Mouse (Mus musculus): ENCODE data around the gene Armh3. TPM values are rescaled to one million over a fixed set of nuclear protein-coding genes. Genes with fewer than 3 reads are reported as not detected.

Gene Armh3
- total and polyA plus RNA-seq, 3 experiments = 13.9 to 14.6 (median 14.2) TPM

- Histone ChIP-seq H3K27me3 (ENCODE audit: control insufficient read depth, insufficient read depth, low read length) (no peaks in the 10 kb centered on the region), H3K4me1 (ENCODE audit: control insufficient read depth, insufficient read depth, low read length) (peaks cover 1% of the 10 kb centered on the region; the same call in 1 of the 2 replicates), H3K27ac (no peak overlapping the region), H3K4me3 (no peak overlapping the region), H3K9ac (ENCODE audit: low read depth, low read length) (no peak overlapping the region), H3K36me3 (ENCODE audit: control insufficient read depth, insufficient read depth, low read length) (no peaks in the 10 kb centered on the region), H3K79me2 (replicated peaks; ENCODE audit: control insufficient read depth, insufficient read depth, low read length) (no peaks in the 10 kb centered on the region)
- TF ChIP-seq CTCF (IDR thresholded peaks at IDR 0.05) (no peak; the same call in 1 of the 2 replicates), POLR2A (IDR thresholded peaks at IDR 0.05; ENCODE audit: insufficient read depth, low read depth, low read length) (no peak), EP300 (IDR thresholded peaks at IDR 0.05; ENCODE audit: insufficient read depth, low read depth, low read length) (peak; percentile 83)
- WGBS = 16% methylated on average over 12 of the region's 12 CpGs
- peak; percentile 88 to 90 for DNase-seq
- intact Hi-C loops (cut with DNase I) = loop anchor here (2.0 kb wide), 2 partner anchors 62 to 202 kb away; no protein-coding TSS in a partner anchor
Measured at GRCm38 (mm10) chr19:46014572-46015178, 16.4 kb upstream of the Armh3 start.

GRCm38 (mm10) chr19:46005680-46006079 is 7.4 kb upstream of the Armh3 start:
- Histone ChIP-seq H3K9ac (ENCODE audit: low read depth, low read length) (no peak overlapping the region), H3K4me1 (ENCODE audit: control insufficient read depth, insufficient read depth, low read length) (peaks cover 6% of the 10 kb centered on the region), H3K36me3 (ENCODE audit: control insufficient read depth, insufficient read depth, low read length) (no peaks in the 10 kb centered on the region), H3K27me3 (ENCODE audit: control insufficient read depth, insufficient read depth, low read length) (no peaks in the 10 kb centered on the region), H3K4me3 (no peak overlapping the region), H3K79me2 (replicated peaks; ENCODE audit: control insufficient read depth, insufficient read depth, low read length) (no peaks in the 10 kb centered on the region), H3K27ac (no peak overlapping the region)
- no peak for DNase-seq
- WGBS = 84% methylated on average over 7 of the region's 7 CpGs
- intact Hi-C loops (cut with DNase I) = no loop called here
- TF ChIP-seq CTCF (IDR thresholded peaks at IDR 0.05) (no peak), POLR2A (IDR thresholded peaks at IDR 0.05; ENCODE audit: insufficient read depth, low read depth, low read length) (no peak), EP300 (IDR thresholded peaks at IDR 0.05; ENCODE audit: insufficient read depth, low read depth, low read length) (no peak)

- Histone ChIP-seq H3K27me3 (ENCODE audit: control insufficient read depth, insufficient read depth, low read length) (no peaks in the 10 kb centered on the region), H3K27ac (no peak overlapping the region), H3K36me3 (ENCODE audit: control insufficient read depth, insufficient read depth, low read length) (no peaks in the 10 kb centered on the region), H3K9ac (ENCODE audit: low read depth, low read length) (no peak overlapping the region), H3K79me2 (replicated peaks; ENCODE audit: control insufficient read depth, insufficient read depth, low read length) (no peaks in the 10 kb centered on the region), H3K4me1 (ENCODE audit: control insufficient read depth, insufficient read depth, low read length) (peaks cover 6% of the 10 kb centered on the region), H3K4me3 (no peak overlapping the region)
- WGBS = 90% methylated on average over 17 of the region's 17 CpGs
- no peak for TF ChIP-seq POLR2A (IDR thresholded peaks at IDR 0.05; ENCODE audit: insufficient read depth, low read depth, low read length)
- TF ChIP-seq CTCF (IDR thresholded peaks at IDR 0.05) = no peak
- no peak for TF ChIP-seq EP300 (IDR thresholded peaks at IDR 0.05; ENCODE audit: insufficient read depth, low read depth, low read length)
- DNase-seq = no peak
- intact Hi-C loops (cut with DNase I) = loop anchor here (5.0 kb wide), 1 partner anchor 37 kb away; the partner anchor contains the start of gene Pprc1
Measured at GRCm38 (mm10) chr19:46004814-46005466, 6.7 kb upstream of the Armh3 start.

- Histone ChIP-seq H3K27ac (peak within 1 kb of the TSS; percentile 86), H3K4me3 (peak within 1 kb of the TSS; percentile 95), H3K9ac (ENCODE audit: low read depth, low read length) (peak within 1 kb of the TSS; percentile 93), H3K27me3 (ENCODE audit: control insufficient read depth, insufficient read depth, low read length) (no peaks in the 10 kb centered on the region), H3K36me3 (ENCODE audit: control insufficient read depth, insufficient read depth, low read length) (no peaks in the 10 kb centered on the region), H3K79me2 (replicated peaks; ENCODE audit: control insufficient read depth, insufficient read depth, low read length) (no peaks in the 10 kb centered on the region), H3K4me1 (ENCODE audit: control insufficient read depth, insufficient read depth, low read length) (peaks cover 6% of the 10 kb centered on the region)
- WGBS = under 1% methylated on average over 70 of the region's 70 CpGs
- TF ChIP-seq POLR2A (IDR thresholded peaks at IDR 0.05; ENCODE audit: insufficient read depth, low read depth, low read length) (peak; percentile 88), EP300 (IDR thresholded peaks at IDR 0.05; ENCODE audit: insufficient read depth, low read depth, low read length) (peak; percentile 77), CTCF (IDR thresholded peaks at IDR 0.05) (no peak; the same call in 1 of the 2 replicates)
- intact Hi-C loops (cut with DNase I) = loop anchor here (5.0 kb wide), 1 partner anchor 39 kb away; the partner anchor contains the start of gene Pprc1
- DNase-seq = peak; percentile 94 to 95
Measured at GRCm38 (mm10) chr19:46003371-46004226, 5.3 kb upstream of the Armh3 start, which contains the start of gene Hps6. TSS of gene Hps6 (plus strand) at chr19:46003508.

GRCm38 (mm10) chr19:46002279-46002678 is 4.0 kb upstream of the Armh3 start:
- Histone ChIP-seq H3K79me2 (replicated peaks; ENCODE audit: control insufficient read depth, insufficient read depth, low read length) (no peaks in the 10 kb centered on the region), H3K36me3 (ENCODE audit: control insufficient read depth, insufficient read depth, low read length) (no peaks in the 10 kb centered on the region), H3K27ac (no peak overlapping the region), H3K27me3 (ENCODE audit: control insufficient read depth, insufficient read depth, low read length) (no peaks in the 10 kb centered on the region), H3K9ac (ENCODE audit: low read depth, low read length) (no peak overlapping the region), H3K4me3 (no peak overlapping the region), H3K4me1 (ENCODE audit: control insufficient read depth, insufficient read depth, low read length) (peaks cover 8% of the 10 kb centered on the region)
- no peak for TF ChIP-seq EP300 (IDR thresholded peaks at IDR 0.05; ENCODE audit: insufficient read depth, low read depth, low read length)
- no peak for TF ChIP-seq POLR2A (IDR thresholded peaks at IDR 0.05; ENCODE audit: insufficient read depth, low read depth, low read length)
- no peak for TF ChIP-seq CTCF (IDR thresholded peaks at IDR 0.05)
- intact Hi-C loops (cut with DNase I) = loop anchor here (5.0 kb wide), 1 partner anchor 40 kb away; the partner anchor contains the start of gene Pprc1
- DNase-seq = no peak
- WGBS = 72% methylated on average over 9 of the region's 9 CpGs
